Mouse (Mus musculus) MEL (cell line): Measurements from ENCODE around the gene Il2ra.

Source experiments
- CTCF ChIP-seq, 3 experiments: IDR thresholded peaks in 2 of 3; conservative IDR thresholded peaks in 1 of 3; 2 replicates each; pipeline ENCODE4 v1.5.1; 2011 to 2012; ENCODE audit warnings: low read length in 3 of 3, low read depth in 2 of 3, mild to moderate bottlenecking in 2 of 3, improper control_type of control experiment in 1 of 3, inconsistent platforms in 1 of 3, mixed read lengths in 1 of 3, moderate library complexity in 1 of 3; ENCODE audit not compliant: control insufficient read depth in 1 of 3, insufficient read depth in 1 of 3, poor library complexity in 1 of 3, severe bottlenecking in 1 of 3
- ELF1 ChIP-seq: IDR thresholded peaks from 2 replicates; pipeline ENCODE4 v1.6.1; 2014; ENCODE audit warnings: low read depth, mild to moderate bottlenecking, inconsistent platforms, low read length, improper control_type of control experiment, moderate library complexity
- GATA1 ChIP-seq: IDR thresholded peaks from 2 replicates; pipeline ENCODE4 v1.6.1; 2011; ENCODE audit warnings: low read depth, low read length, improper control_type of control experiment
- MEF2A ChIP-seq: IDR thresholded peaks from 2 replicates; pipeline ENCODE4 v1.6.1; 2014; ENCODE audit warnings: low read depth, mild to moderate bottlenecking, inconsistent platforms, low read length, improper control_type of control experiment; ENCODE audit not compliant: poor library complexity, insufficient replicate concordance, severe bottlenecking; ENCODE audit errors: extremely low read depth
- MYC ChIP-seq: IDR thresholded peaks from 2 replicates; pipeline ENCODE4 v1.6.1; 2011; ENCODE audit warnings: low read depth, mild to moderate bottlenecking, low read length, improper control_type of control experiment, moderate library complexity
- NRF1 ChIP-seq: IDR thresholded peaks from 2 replicates; pipeline ENCODE4 v1.6.1; 2014; ENCODE audit warnings: low read depth, mild to moderate bottlenecking, inconsistent platforms, low read length, improper control_type of control experiment, moderate library complexity; ENCODE audit not compliant: poor library complexity, insufficient read depth, severe bottlenecking
- POLR2A ChIP-seq, 2 experiments: IDR thresholded peaks; 2 replicates each; pipeline ENCODE4 v1.6.1; 2011 to 2012; ENCODE audit warnings: low read length in 2 of 2, mild to moderate bottlenecking in 2 of 2, control low read depth in 1 of 2, improper control_type of control experiment in 1 of 2, low read depth in 1 of 2, moderate library complexity in 1 of 2; ENCODE audit not compliant: control insufficient read depth in 1 of 2, insufficient read depth in 1 of 2, poor library complexity in 1 of 2
- RCOR1 ChIP-seq: IDR thresholded peaks from 2 replicates; pipeline ENCODE4 v1.6.1; 2012; ENCODE audit warnings: low read depth, mild to moderate bottlenecking, inconsistent platforms, low read length, improper control_type of control experiment
- SMC3 ChIP-seq: IDR thresholded peaks from 2 replicates; pipeline ENCODE4 v1.6.1; 2011; ENCODE audit warnings: low read depth, low read length, improper control_type of control experiment
- USF1 ChIP-seq: IDR thresholded peaks from 2 replicates; pipeline ENCODE4 v1.6.1; 2014; ENCODE audit warnings: low read depth, mild to moderate bottlenecking, inconsistent platforms, low read length, improper control_type of control experiment, moderate library complexity

- TF ChIP-seq CTCF (IDR thresholded peaks at IDR 0.05 in 2 of 3, conservative IDR thresholded peaks at IDR 0.05 in 1 of 3; ENCODE audit: control insufficient read depth in 1 of 3, insufficient read depth in 1 of 3, low read depth in 2 of 3, low read length in 3 of 3, poor library complexity in 1 of 3, severe bottlenecking in 1 of 3) (no peak), SMC3 (no peak), POLR2A (IDR thresholded peaks at IDR 0.05; ENCODE audit: control insufficient read depth in 1 of 2, insufficient read depth in 1 of 2, low read depth in 1 of 2, low read length in 2 of 2, poor library complexity in 1 of 2) (no peak), MYC (no peak), NRF1 (no peak), USF1 (no peak), ELF1 (no peak), GATA1 (no peak), MEF2A (no peak), RCOR1 (no peak)
Measured at GRCm38 (mm10) chr2:11616846-11617245, 25.8 kb upstream of the Il2ra start.
